Mouse (Mus musculus) splenic B cell, adult 2 months (primary cell): ENCODE measurements around the gene Msrb1.

Source experiments
- DNase-seq: peaks from one replicate; pipeline ENCODE4 v3.0.0-alpha.2; 2011; ENCODE audit warnings: low read depth, low spot score
- H3K27me3 ChIP-seq: 2 replicates; pipeline ENCODE4 v1.6.1; 2012; ENCODE audit warnings: mild to moderate bottlenecking, low read length, moderate library complexity, mixed read lengths; ENCODE audit not compliant: control insufficient read depth, poor library complexity, insufficient read depth, severe bottlenecking
- H3K36me3 ChIP-seq: 2 replicates; pipeline ENCODE4 v1.6.1; 2012; ENCODE audit warnings: mild to moderate bottlenecking, low read length, moderate library complexity, mixed read lengths; ENCODE audit not compliant: control insufficient read depth, poor library complexity, insufficient read depth, severe bottlenecking

Gene Msrb1

GRCm38 (mm10) chr17:24736330-24737051, at the start of gene Msrb1:
TSS of gene Msrb1 (plus strand) at chr17:24736642.
- DNase-seq: peak; percentile 95
- Histone ChIP-seq H3K27me3 (no peaks in the 10 kb centered on the region), H3K36me3 (no peaks in the 10 kb centered on the region)

- no peaks in the 10 kb centered on the region; the same call in 1 of the 2 replicates for H3K36me3 ChIP-seq
- peak; percentile 68 for DNase-seq
- H3K27me3 ChIP-seq: no peaks in the 10 kb centered on the region; the same call in 1 of the 2 replicates
Observed at GRCm38 (mm10) chr17:24687146-24687595, 49.3 kb upstream of the Msrb1 start.

- Histone ChIP-seq H3K36me3 (no peaks in the 10 kb centered on the region; the same call in 1 of the 2 replicates), H3K27me3 (no peaks in the 10 kb centered on the region; the same call in 1 of the 2 replicates)
- no peak for DNase-seq
Observed at GRCm38 (mm10) chr17:24687599-24687998, 48.8 kb upstream of the Msrb1 start.

GRCm38 (mm10) chr17:24689251-24690081, 47.0 kb upstream of the Msrb1 start, which contains the start of gene Syngr3:
TSS of gene Syngr3 (minus strand) at chr17:24689955.
- DNase-seq: no peak
- no peaks in the 10 kb centered on the region; the same call in 1 of the 2 replicates for H3K27me3 ChIP-seq

GRCm38 (mm10) chr17:24692385-24692784, 44.1 kb upstream of the Msrb1 start:
- no peaks in the 10 kb centered on the region; the same call in 1 of the 2 replicates for H3K36me3 ChIP-seq
- H3K27me3 ChIP-seq: no peaks in the 10 kb centered on the region; the same call in 1 of the 2 replicates
- no peak for DNase-seq

More at GRCm38 (mm10) chr17:24689251-24690081, 47.0 kb upstream of the Msrb1 start, which contains the start of gene Syngr3:
- H3K36me3 ChIP-seq: no peaks in the 10 kb centered on the region; the same call in 1 of the 2 replicates

- Histone ChIP-seq H3K36me3 (no peaks in the 10 kb centered on the region), H3K27me3 (no peaks in the 10 kb centered on the region)
- no peak for DNase-seq
Observed at GRCm38 (mm10) chr17:24695326-24696010, 41.0 kb upstream of the Msrb1 start.

GRCm38 (mm10) chr17:24696011-24696697, 40.3 kb upstream of the Msrb1 start, which contains the start of the genes Gfer and Noxo1:
TSS of gene Gfer (minus strand) at chr17:24696156.
TSS of gene Noxo1 (plus strand) at chr17:24696234.
- no peaks in the 10 kb centered on the region for H3K36me3 ChIP-seq
- H3K27me3 ChIP-seq: no peaks in the 10 kb centered on the region
- peak; percentile 87 for DNase-seq

GRCm38 (mm10) chr17:24697985-24698384, 38.5 kb upstream of the Msrb1 start:
- no peaks in the 10 kb centered on the region for H3K27me3 ChIP-seq
- peaks cover 2% of the 10 kb centered on the region for H3K36me3 ChIP-seq
- no peak for DNase-seq

GRCm38 (mm10) chr17:24698715-24699114, 37.7 kb upstream of the Msrb1 start:
- H3K27me3 ChIP-seq: no peaks in the 10 kb centered on the region
- no peak for DNase-seq
- peaks cover 2% of the 10 kb centered on the region for H3K36me3 ChIP-seq

GRCm38 (mm10) chr17:24699473-24699872, 37.0 kb upstream of the Msrb1 start:
- no peak for DNase-seq
- Histone ChIP-seq H3K36me3 (peaks cover 2% of the 10 kb centered on the region), H3K27me3 (no peaks in the 10 kb centered on the region)

GRCm38 (mm10) chr17:24701251-24701650, 35.2 kb upstream of the Msrb1 start:
- no peak for DNase-seq
- H3K27me3 ChIP-seq: no peaks in the 10 kb centered on the region
- H3K36me3 ChIP-seq: peaks cover 2% of the 10 kb centered on the region

GRCm38 (mm10) chr17:24705821-24706220, 30.6 kb upstream of the Msrb1 start:
- Histone ChIP-seq H3K36me3 (peaks cover 2% of the 10 kb centered on the region), H3K27me3 (no peaks in the 10 kb centered on the region)
- DNase-seq: no peak

GRCm38 (mm10) chr17:24706982-24707800, 29.3 kb upstream of the Msrb1 start, which contains the start of gene Tbl3:
TSS of gene Tbl3 (minus strand) at chr17:24707660.
- H3K36me3 ChIP-seq: no peaks in the 10 kb centered on the region; the same call in 1 of the 2 replicates
- H3K27me3 ChIP-seq: no peaks in the 10 kb centered on the region
- peak; percentile 92 for DNase-seq
